Mouse (Mus musculus) inflammation-experienced regulatory T-cells, adult 16 weeks (primary cell): ENCODE data around the gene Arrdc1. TPM values are rescaled to one million over a fixed set of nuclear protein-coding genes. Genes with fewer than 3 reads are reported as not detected.

ENCODE experiments used
- polyA plus RNA-seq: library from polyadenylated mRNA; unstranded; fragments of 100-300 nt; shearing (Covaris generic); gene quantifications from one replicate; pipeline ENCODE4 v1.2.1, GENCODE M21; 2017

Arrdc1 gene
- polyA plus RNA-seq: 310 TPM

DNA sequence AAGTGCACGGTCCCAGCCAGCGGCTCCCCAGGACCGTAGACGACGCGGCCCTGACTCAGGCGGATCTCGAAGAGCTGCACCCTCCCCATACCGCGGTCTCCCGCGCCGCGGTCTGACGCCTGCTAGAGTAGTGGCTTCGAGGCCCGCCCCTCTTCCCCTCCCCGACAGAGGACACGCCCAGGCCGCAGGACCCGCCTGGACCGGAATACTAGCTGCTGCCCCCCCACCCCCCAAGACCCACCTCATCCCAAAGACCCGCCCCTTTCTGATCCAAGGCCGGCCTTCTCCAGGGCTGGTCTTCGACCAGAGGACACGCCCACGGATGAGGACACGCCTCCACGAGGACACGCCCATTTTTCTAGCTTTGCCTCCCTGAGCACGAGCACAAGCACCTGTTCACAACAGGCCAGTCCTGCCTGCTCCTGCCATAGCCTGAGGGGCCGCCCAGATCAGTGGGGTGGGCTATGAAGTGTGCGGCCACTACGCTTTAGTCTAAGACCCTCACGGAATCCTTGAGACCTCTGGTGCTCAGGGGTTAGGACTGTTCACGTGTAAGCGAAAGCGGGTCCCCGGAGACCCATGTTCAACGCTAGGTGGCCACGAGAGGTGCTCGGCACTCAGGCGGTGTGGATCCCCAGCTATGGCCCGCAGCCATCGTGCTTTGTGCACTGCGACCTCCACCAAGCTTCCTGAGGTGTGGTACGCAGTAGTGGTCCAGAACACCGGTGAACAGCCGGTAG, at the start of gene Arrdc1:
Gene Arrdc1, minus strand, starts transcription at position 196 of the 740 bp plus-strand sequence.

DNA sequence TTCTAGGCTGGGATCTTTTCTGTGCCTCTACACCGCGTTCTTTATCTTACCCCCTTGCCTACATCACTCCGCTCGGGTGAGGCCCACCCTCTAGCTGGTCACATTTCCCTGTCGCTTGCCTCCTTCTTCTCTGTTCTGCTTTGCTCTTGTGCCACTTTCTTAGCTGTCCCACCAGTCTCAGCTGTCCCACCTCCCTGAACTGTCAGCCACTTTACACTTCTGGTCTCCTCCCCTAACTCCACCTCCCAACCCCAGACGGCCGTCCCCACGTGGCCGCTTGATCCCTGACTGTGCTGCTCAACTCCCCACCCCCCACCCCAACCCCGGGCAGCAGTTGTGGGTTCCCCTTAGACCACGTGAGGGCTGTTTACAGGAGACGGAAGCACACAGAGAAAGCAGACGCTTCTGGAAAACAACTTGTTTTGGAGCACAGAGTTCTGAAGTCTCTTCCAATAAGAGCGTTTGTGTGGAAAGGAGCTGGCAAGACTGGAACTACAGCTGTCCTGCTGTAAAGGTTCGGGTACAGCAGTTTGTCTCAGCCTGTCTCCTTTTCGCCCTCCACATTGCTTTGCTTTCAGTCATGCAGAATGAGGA, 40.7 kb upstream of the Arrdc1 start, which contains the start of gene Pnpla7:
Gene Pnpla7, plus strand, starts transcription at position 330 of the 594 bp plus-strand sequence.

DNA sequence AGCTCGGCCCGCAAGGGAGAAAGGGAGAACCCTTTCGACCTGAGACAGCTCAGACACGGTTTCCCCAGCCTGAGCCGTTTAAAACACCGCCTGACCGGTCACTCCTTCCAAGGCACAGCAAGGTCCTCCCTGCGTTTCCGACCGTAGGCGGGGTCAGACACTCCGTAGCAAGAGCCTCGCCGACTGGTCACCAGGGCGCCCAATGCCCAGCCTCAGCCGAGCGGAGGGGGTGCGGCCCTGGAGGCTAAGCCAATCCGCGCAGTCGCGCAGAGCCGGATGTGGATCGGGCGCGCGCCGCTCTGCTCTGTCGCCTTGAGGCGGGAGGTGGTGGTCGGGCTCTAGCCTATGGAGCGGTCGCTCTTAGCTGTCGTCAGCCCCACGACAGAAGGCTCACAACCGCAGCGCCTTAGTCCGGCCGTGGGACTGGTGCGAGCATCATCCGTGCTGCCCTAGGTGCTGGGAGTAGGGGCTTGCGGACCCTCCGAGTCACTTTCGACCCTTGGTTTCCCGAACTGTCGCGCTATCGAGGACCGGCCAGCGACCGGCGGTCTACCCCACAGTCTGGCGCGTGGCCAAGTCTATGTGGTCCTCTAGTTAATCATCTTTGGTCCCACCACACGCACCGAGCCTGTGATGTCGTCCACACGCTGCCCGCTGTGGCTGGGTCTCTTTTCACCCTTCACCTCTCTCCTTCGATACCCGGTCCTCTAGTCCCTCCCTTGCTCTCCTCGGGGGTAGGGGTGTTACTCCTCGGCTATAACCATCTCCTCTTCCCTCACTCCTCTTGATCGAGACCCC, 40.1 kb upstream of the Arrdc1 start, which contains the start of gene Mrpl41:
Gene Mrpl41, minus strand, starts transcription at position 193 of the 798 bp plus-strand sequence.

DNA sequence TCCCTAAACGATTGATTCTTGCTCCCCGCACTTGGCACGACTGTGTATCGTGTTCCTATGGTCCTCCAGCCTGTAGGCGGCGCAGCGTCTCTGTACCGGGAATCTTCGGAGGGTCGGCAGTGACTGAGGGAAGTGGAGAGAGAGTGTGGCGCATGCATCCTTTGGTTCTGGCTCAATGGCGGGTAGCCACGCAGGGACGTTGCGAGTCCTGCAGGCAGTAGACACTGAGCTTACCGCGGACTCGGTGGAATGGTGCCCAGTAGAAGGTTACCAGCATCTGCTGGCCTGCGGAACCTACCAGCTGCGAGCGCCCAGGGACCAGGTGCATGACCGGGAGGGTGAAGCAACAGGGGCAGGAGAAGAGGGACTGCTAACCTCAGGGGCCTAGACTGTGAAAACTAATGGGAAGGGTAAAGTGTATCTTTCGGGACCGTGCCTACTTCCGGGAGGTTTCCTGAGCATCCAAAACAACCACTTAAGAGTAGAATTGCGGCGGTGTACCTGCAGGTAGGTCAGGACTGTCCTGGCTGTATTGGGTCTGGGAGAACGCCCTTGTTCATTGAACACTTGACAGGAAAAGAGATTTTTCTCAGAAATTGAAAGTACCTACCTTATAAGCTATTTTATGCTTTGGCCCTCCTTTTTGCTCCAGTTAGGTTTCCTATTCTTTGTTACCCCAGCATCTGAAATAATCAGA, 27.4 kb upstream of the Arrdc1 start, which contains the start of gene Dph7:
Gene Dph7, plus strand, starts transcription at position 97 of the 697 bp plus-strand sequence.

DNA sequence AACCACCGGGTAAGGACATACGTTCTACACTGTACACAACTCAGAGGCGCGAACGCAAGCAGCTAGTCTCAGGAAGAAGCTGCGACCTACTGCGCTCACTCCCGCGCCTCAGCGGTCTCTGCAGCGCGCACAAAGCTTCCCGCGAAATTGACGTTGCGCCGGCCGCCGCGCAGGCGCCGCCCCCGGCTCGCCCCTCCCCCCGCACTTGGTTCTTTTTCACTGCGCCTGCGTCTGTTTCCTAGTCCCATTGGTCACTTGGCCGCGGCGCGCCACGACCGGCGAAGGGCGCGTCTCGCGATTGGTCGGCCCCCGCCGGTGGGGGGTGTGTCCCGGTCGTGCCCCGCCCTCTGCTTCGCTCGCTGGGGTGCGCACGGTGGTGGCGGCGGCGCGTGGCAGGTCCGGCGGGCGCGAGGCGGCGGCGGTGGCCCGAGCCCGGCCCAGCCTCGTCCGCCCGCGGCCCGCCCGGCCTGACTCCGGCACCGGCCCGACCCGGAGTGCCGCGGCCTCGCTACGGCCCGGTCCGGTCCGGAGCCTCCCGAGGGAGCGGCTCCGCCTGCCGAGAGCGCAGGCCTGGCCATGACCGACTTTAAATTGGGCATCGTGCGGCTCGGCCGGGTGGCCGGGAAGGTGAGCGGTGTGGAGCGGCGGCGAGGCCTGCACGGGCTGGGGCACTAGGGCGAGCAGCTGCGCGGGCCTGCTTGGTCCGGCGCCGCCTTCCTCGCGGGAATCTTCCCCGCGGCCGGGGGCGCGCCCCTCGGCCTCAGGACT, 14.6 kb upstream of the Arrdc1 start, which contains the start of gene Zmynd19:
Gene Zmynd19, plus strand, starts transcription at position 372 of the 768 bp plus-strand sequence.

DNA sequence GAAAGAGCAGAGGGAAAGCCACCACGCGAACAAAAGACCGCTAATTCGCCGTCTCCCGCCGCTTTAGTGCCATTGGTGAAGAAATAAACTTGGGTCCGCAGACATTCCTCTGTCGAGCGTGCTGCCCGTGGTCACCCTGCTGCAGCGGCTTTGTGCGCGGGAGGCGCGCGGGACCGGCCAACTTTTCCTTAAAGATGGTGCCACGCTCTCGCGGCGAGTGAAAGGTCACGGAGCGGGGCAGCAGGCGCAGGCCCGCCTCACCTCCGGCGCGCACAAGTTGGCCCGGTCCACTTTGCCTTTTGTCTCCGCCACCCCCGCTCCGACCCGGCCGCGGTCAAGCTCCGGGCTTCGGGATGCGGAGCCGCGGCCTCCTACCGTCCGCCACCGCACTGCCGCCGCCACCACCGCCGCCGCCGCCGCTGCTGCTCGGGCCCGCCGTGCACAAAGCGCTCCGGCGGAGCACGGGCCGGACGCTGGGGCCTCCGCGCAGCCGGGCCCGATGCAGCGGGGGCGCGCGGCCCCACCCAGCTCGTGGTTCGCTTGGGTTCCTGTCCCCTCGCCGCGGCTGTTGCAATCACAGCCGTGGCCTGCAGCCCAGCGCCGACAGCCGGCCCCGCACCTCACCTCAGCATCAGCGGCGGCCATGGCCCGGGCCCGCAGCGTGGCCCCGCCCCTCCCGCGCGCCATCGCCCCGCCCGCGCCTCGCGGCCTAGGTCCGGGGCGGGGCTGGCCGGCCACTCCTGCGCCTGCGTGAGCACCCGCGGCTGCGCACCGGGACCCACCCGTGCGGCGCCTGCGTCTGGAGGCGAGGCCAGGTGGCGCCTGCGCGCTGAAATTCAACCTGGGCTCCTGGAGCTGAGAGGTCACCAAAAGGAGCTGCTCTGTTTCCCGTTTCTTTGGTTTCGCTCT, 15.9 kb downstream of the Arrdc1 start, which contains the start of gene Ehmt1:
Gene Ehmt1, minus strand, starts transcription at position 685 of the 909 bp plus-strand sequence.

Other genes starting within 250 kb of the Arrdc1 start
- not detected for gene Cacna1b, start 172.1 kb downstream of the Arrdc1 start, polyA plus RNA-seq
- gene Ehmt1, start 15.6 kb downstream of the Arrdc1 start, polyA plus RNA-seq: 68.7 TPM
- gene Zmynd19, start 14.5 kb upstream of the Arrdc1 start, polyA plus RNA-seq: 0.67 TPM
- 37.6 TPM for gene Dph7, start 27.1 kb upstream of the Arrdc1 start, polyA plus RNA-seq
- 100 TPM for gene Mrpl41, start 39.8 kb upstream of the Arrdc1 start, polyA plus RNA-seq
- 109 TPM for gene Pnpla7, start 40.8 kb upstream of the Arrdc1 start, polyA plus RNA-seq
- gene Nsmf, start 119.1 kb upstream of the Arrdc1 start, polyA plus RNA-seq: 45.0 TPM
- 0.73 TPM for gene Entpd8, start 145.1 kb upstream of the Arrdc1 start, polyA plus RNA-seq
- gene Noxa1, start 159.9 kb upstream of the Arrdc1 start, polyA plus RNA-seq: 18.1 TPM
- gene Nrarp, start 245.5 kb upstream of the Arrdc1 start, polyA plus RNA-seq: 0.72 TPM